ENCODE assay signal across 11 mouse cellular contexts in the genomic region with DNA sequence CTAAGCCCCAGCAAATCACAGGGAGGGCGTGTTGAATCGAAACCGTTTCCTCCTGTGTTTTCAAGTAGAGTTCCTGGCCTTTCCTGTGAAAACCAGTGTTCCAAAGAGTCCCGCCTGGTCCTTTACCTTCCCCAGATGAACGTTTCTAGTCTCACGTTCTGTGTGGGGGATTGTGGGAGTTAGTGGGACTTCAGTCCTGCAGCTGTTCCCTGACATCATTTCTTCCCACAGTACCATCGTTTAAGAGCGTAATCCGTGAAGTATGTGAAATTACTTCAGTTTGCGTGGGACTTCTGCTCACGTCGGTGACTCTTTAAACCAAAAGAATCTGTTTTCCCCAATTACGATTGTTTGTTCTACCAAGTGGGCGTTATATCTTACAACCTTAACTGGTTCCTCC.
"Had no signal": no experiment of that assay in that cellular context is flagged by ENCODE, and none has a peak within 500 bp of the region (broad histone marks: within the 10 kb centered on the region; RNA-seq: fewer than 3 reads in every experiment).

No protein-coding gene starts in this region.

- H3K9ac ChIP-seq: neural tube, embryonic 13.5 days; neural tube, embryonic 15.5 days; stomach, embryonic 15.5 days had no signal

- DNase-seq: retina, postnatal 1 day; right cerebral cortex, adult 18-20 months; right cerebral cortex, postnatal 14 days; right cerebral cortex, postnatal 25 days; right cerebral cortex, postnatal 4 days; spleen, adult 18-20 months; thymus, postnatal 4 days had no signal

- H3K4me3 ChIP-seq: neural tube, embryonic 13.5 days; neural tube, embryonic 15.5 days; stomach, embryonic 15.5 days had no signal

- H3K9me3 ChIP-seq: neural tube, embryonic 13.5 days; neural tube, embryonic 15.5 days; stomach, embryonic 15.5 days had no signal

- H3K27ac ChIP-seq: neural tube, embryonic 13.5 days; neural tube, embryonic 15.5 days; stomach, embryonic 15.5 days; stomach, postnatal 0 days had no signal

- H3K4me1 ChIP-seq: stomach, embryonic 15.5 days had no signal

- H3K27me3 ChIP-seq: neural tube, embryonic 13.5 days; neural tube, embryonic 15.5 days; stomach, embryonic 15.5 days had no signal

- H3K4me2 ChIP-seq: neural tube, embryonic 13.5 days; neural tube, embryonic 15.5 days; stomach, embryonic 15.5 days had no signal
